Mouse (Mus musculus) midbrain, embryonic 11.5 days (tissue): Measurements from ENCODE around the gene Ror1. TPM values are rescaled to one million over a fixed set of nuclear protein-coding genes. Genes with fewer than 3 reads are reported as not detected.

ENCODE experiments used
- ATAC-seq: fragments of 200-750 bp; cut with Nextera tagmentation; 2 replicates; pipeline ENCODE4 v1.8.0; 2017; ENCODE audit warnings: moderate TSS enrichment, moderate library complexity; ENCODE audit not compliant: low FRiP score
- DNase-seq: peaks from one replicate; pipeline ENCODE4 v3.0.0; 2015; ENCODE audit warnings: low spot score; ENCODE audit errors: missing footprints
- H3K27ac ChIP-seq: fragments of 300-500 bp; sonication (generic); 2 replicates; pipeline ENCODE4 v1.5.1; 2014; ENCODE audit warnings: low read depth, low read length
- H3K27me3 ChIP-seq: fragments of 300-500 bp; sonication (generic); 2 replicates; pipeline ENCODE4 v1.6.1; 2014; ENCODE audit warnings: mild to moderate bottlenecking, low read length, moderate library complexity, mixed read lengths; ENCODE audit not compliant: control insufficient read depth, insufficient read depth
- H3K36me3 ChIP-seq: fragments of 300-500 bp; sonication (generic); 2 replicates; pipeline ENCODE4 v1.6.1; 2014; ENCODE audit warnings: mild to moderate bottlenecking, low read length, moderate library complexity, mixed read lengths; ENCODE audit not compliant: control insufficient read depth, insufficient read depth
- H3K4me1 ChIP-seq: fragments of 300-500 bp; sonication (generic); 2 replicates; pipeline ENCODE4 v1.6.1; 2014; ENCODE audit warnings: low read length; ENCODE audit not compliant: control insufficient read depth, insufficient read depth
- H3K4me2 ChIP-seq: fragments of 300-500 bp; sonication (generic); 2 replicates; pipeline ENCODE4 v1.6.1; 2014; ENCODE audit warnings: mild to moderate bottlenecking, moderate library complexity
- H3K4me3 ChIP-seq: fragments of 300-500 bp; sonication (generic); 2 replicates; pipeline ENCODE4 v1.5.1; 2014; ENCODE audit warnings: low read depth, low read length
- H3K9ac ChIP-seq: fragments of 300-500 bp; sonication (generic); 2 replicates; pipeline ENCODE4 v1.6.1; 2014; ENCODE audit warnings: low read length
- H3K9me3 ChIP-seq: fragments of 300-500 bp; sonication (generic); 2 replicates; pipeline ENCODE4 v1.6.1; 2016; ENCODE audit warnings: low read length; ENCODE audit not compliant: control insufficient read depth
- WGBS: fragments of 180-500 bp; shearing (Covaris S2); extraction: QIAGEN DNeasy Blood & Tissue Kit; methylation state at CpG from one replicate; pipeline ENCODE4 v1.1.7; 2014; 5-methylcytosine and 5-hydroxymethylcytosine counted together
- polyA plus RNA-seq: library from polyadenylated mRNA; unstranded; fragments of >200 nt; fragmentation: Nextera tagmentation; extraction: Ambion mirVana; gene quantifications from 2 replicates; pipeline ENCODE4 v1.2.1, GENCODE M21; 2014

Gene Ror1
- 4.8 TPM in 2 replicates for polyA plus RNA-seq

DNA sequence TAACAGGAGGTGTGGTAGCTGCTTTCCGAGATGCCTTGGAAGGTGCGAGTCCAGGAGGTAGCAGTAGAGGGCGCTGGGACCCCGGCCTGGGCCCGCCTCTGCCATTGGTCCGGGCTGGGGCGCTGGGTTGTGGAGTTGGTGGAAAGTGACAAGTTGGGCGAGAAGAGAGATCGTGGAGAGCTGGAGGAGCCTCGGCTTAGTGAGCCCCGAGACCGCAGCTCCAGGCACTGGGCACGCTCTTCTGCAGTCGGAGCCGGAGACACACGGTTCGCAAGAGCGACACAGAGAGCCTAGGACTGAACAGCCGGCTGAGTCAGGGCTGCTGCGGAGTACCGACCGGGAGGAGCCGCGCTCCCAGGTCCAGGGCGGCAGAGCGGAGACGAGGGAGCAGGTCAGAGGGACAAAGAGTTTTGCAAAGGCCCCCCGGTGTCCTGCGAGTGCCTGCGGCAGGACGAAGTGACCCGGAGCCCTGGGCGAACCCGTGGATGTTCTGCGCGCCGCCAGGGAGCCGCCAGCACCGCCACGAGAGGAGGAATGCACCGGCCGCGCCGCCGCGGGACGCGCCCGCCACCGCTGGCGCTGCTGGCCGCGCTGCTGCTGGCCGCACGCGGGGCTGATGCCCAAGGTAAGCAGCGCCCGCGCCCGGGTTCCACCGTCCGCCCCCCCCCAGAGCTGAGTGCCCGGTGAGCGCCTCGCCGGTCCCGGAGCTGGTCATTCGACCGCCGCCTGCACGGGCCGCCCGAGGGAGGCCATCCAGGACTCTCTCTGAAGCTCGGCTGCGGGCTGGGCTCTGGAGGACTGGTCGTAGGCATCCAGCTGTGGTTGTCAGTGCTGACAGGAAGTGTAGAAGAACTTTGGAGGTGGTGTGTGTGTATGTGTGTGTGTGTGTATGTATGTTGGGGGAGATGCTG, at the start of gene Ror1:
TSS of gene Ror1 (plus strand) at position 107 of the 911 bp plus-strand sequence.
- Histone ChIP-seq H3K9ac (peak within 1 kb of the TSS; percentile 76), H3K27me3 (peaks cover 8% of the 10 kb centered on the region), H3K4me3 (peak within 1 kb of the TSS; percentile 67), H3K9me3 (no peaks in the 10 kb centered on the region), H3K36me3 (no peaks in the 10 kb centered on the region), H3K27ac (peak within 1 kb of the TSS; percentile 40; the same call in 1 of the 2 replicates), H3K4me1 (peaks cover 5% of the 10 kb centered on the region; the same call in 1 of the 2 replicates), H3K4me2 (peak within 1 kb of the TSS; percentile 83)
- DNase-seq (peak; percentile 99), ATAC-seq (peak; percentile 92)
- 0% methylated on average over 68 of the region's 76 CpGs for WGBS

DNA sequence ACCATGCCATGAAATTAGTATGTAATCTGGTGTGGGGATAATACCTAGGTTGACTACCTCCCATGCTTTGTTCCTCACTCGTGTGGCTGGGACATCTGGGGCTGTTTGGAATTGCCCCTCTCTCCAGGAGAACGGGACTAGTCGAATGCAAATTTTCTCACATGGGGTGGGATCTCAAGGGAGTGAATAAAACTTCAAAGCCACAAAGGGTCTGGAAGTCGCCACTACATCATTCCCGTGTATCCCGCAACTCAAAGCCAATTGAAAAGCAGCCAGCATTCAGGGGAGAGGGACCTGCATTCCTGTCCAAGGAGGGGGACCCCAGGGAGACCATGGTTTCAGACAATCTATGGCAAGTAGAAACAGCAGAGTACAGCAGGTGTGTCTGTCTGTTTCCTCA, 48.5 kb upstream of the Ror1 start:
- Histone ChIP-seq H3K4me2 (no peak overlapping the region), H3K27me3 (0 out of 2 replicates have a peak, but pooled peaks cover 3% of the 10 kb centered on the region), H3K9me3 (no peaks in the 10 kb centered on the region), H3K4me1 (no peaks in the 10 kb centered on the region), H3K36me3 (no peaks in the 10 kb centered on the region), H3K4me3 (no peak overlapping the region), H3K9ac (no peak overlapping the region), H3K27ac (no peak overlapping the region)
- no peak for ATAC-seq
- DNase-seq = peak; percentile 26
- WGBS = 51% methylated on average over 6 of the region's 6 CpGs

DNA sequence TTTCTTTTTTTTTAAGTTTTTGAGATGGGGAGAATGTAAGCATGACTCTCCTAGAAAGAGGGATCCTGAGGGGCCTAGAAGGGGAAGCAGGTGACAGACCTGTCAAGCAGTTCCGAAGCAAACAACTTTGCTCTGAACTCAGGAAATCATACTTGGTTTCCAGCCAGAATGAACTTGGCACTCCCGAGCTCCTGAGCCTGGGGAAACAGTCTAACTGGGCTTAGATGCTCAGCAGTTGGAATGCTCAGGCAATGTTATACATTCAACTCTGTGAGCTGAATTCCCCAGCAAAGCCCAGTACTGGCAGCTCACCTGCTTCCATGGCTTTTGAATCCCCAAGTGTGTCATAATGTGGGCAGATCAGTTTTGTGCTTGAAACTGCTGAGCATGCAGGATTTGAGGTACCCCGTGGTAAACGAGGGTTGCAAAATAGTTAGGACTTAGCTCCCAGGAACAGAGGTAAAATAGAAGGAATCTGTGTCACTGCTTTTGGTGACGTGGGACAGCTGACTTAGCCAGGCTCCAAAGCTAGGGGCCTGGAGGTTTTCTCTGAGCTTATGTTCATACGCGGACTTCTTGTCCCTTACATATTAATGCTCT, 47.1 kb upstream of the Ror1 start:
- H3K27me3 ChIP-seq = 0 out of 2 replicates have a peak, but pooled peaks cover 3% of the 10 kb centered on the region
- no peaks in the 10 kb centered on the region for H3K4me1 ChIP-seq
- H3K27ac ChIP-seq = no peak overlapping the region
- 87% methylated on average over 7 of the region's 7 CpGs for WGBS
- ATAC-seq (no peak), DNase-seq (peak; percentile 73)
- no peaks in the 10 kb centered on the region for H3K9me3 ChIP-seq
- H3K36me3 ChIP-seq = no peaks in the 10 kb centered on the region
- H3K4me2 ChIP-seq = no peak overlapping the region
- no peak overlapping the region for H3K4me3 ChIP-seq
- H3K9ac ChIP-seq = no peak overlapping the region

DNA sequence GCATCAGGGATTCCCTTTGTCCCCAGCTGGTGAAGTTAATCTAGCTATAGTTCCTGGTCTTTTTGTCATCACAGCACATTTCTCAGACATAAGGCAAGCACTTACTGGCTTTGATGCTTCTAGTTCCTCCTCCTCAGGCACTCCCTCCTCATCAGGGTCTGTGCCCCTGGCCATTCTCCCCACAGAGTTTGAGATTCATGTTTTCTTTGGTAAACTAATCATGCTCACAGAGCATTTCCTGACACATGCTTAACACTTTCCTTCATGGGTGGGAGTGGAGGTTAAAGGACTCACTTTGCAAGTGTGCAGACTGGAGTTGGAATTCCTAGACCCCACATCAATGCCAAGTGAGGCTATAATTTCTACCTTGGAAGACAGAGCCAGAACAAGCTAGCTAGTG, 43.8 kb upstream of the Ror1 start:
- Histone ChIP-seq H3K36me3 (no peaks in the 10 kb centered on the region), H3K4me3 (no peak overlapping the region), H3K27ac (no peak overlapping the region), H3K27me3 (peaks cover 3% of the 10 kb centered on the region; the same call in 1 of the 2 replicates), H3K4me1 (no peaks in the 10 kb centered on the region), H3K4me2 (no peak overlapping the region), H3K9me3 (no peaks in the 10 kb centered on the region), H3K9ac (no peak overlapping the region)
- DNase-seq (peak; percentile 80), ATAC-seq (no peak)

DNA sequence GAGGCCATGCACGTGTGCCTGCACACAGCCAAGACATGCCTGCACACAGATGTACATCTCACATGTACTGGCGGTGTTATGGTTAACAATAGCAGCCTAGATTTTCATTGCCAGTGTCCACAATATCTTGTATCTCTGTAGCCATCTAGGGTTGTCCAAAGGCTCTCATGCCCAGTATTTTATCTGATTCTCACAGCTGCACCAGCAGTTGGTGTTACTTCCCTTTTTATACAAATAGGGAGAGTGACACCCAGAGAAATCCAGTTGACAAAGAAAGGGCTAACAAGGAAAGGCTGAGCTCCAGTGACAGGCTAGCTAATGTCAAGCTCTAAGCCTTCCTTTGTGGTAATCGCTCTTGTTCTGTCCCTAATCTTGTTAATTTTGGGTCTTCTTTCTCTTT, 43.3 kb upstream of the Ror1 start:
- DNase-seq (peak; percentile 83), ATAC-seq (no peak)
- 42% methylated on average over 3 of the region's 3 CpGs for WGBS
- no peak overlapping the region for H3K27ac ChIP-seq
- no peak overlapping the region for H3K4me3 ChIP-seq
- H3K4me2 ChIP-seq = no peak overlapping the region
- H3K9me3 ChIP-seq = no peaks in the 10 kb centered on the region
- H3K4me1 ChIP-seq = no peaks in the 10 kb centered on the region
- H3K9ac ChIP-seq = no peak overlapping the region
- peaks cover 3% of the 10 kb centered on the region; the same call in 1 of the 2 replicates for H3K27me3 ChIP-seq
- no peaks in the 10 kb centered on the region for H3K36me3 ChIP-seq

DNA sequence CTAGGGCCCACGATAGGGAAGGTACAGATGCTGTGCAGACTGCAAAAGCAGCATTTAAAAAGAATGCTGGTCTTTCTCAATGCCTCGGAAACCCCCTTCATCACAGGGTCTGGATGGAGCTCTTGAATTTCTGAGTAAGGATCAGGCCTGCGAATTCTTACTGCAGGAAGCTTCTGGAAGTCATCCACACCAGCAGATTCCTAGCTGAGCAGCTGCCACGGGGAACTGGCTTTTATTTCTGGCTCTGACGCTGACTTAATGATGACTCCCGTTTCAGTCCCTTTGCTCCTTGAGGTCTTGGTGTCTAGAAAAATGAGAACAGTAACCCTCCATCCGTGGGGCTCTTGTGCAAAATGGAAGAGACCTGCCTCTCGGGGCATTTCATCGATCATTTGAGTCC, 39.5 kb upstream of the Ror1 start:
- Histone ChIP-seq H3K9ac (no peak overlapping the region), H3K4me3 (no peak overlapping the region), H3K27ac (no peak overlapping the region), H3K36me3 (no peaks in the 10 kb centered on the region), H3K9me3 (no peaks in the 10 kb centered on the region), H3K4me1 (no peaks in the 10 kb centered on the region), H3K4me2 (no peak overlapping the region), H3K27me3 (no peaks in the 10 kb centered on the region; the same call in 1 of the 2 replicates)
- no peak for ATAC-seq
- WGBS = 67% methylated on average over 9 of the region's 9 CpGs
- peak; percentile 84 for DNase-seq

DNA sequence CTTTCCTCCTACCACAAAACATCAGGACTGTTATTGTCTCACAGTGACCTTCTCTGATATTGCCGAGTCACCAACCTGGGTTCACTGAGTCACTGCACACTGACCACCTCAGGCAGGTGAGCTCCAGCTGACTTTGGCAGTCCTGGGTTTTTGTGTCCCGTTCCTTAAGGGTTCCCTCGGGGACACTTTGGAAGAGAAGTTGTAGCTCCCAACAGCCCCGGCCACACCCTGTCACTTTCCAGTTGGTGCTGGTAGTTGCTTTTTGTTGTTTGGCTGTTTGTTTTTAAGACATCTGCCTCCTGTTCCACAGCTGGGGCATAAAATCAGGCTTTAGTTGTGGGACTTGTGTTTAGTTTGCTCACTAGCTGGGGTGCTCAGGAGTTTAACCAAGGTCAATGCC, 39.1 kb upstream of the Ror1 start:
- Histone ChIP-seq H3K27me3 (no peaks in the 10 kb centered on the region; the same call in 1 of the 2 replicates), H3K9me3 (no peaks in the 10 kb centered on the region), H3K4me3 (no peak overlapping the region), H3K4me2 (no peak overlapping the region), H3K4me1 (no peaks in the 10 kb centered on the region), H3K36me3 (no peaks in the 10 kb centered on the region), H3K27ac (no peak overlapping the region), H3K9ac (no peak overlapping the region)
- DNase-seq (peak; percentile 79), ATAC-seq (no peak)
- WGBS = 84% methylated on average over 4 of the region's 4 CpGs

DNA sequence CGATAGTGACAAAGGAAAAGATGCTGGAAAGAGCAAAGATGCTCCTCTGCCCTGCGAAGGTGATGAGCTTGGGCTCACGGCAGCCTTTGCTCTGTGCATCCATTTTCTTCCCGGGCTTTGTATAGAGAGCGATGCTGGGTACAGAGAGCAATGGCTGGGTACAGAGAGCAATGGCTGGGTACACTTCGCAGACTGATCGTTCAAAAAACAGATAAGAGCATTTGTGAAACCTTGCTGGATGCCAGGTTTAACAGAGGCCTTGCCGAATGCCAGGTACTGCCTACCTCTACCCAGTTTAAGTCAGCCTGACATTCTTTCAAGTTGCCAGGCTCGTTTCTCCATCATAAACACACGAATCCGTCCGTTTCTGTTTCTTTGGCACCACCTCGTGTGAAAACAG, 38.2 kb upstream of the Ror1 start:
- H3K27ac ChIP-seq = no peak overlapping the region
- no peak overlapping the region for H3K4me3 ChIP-seq
- H3K36me3 ChIP-seq = no peaks in the 10 kb centered on the region
- no peaks in the 10 kb centered on the region for H3K9me3 ChIP-seq
- no peaks in the 10 kb centered on the region; the same call in 1 of the 2 replicates for H3K27me3 ChIP-seq
- no peak overlapping the region for H3K9ac ChIP-seq
- no peak for ATAC-seq
- H3K4me1 ChIP-seq = no peaks in the 10 kb centered on the region
- no peak for DNase-seq
- no peak overlapping the region for H3K4me2 ChIP-seq
- WGBS = 90% methylated on average over 13 of the region's 13 CpGs

DNA sequence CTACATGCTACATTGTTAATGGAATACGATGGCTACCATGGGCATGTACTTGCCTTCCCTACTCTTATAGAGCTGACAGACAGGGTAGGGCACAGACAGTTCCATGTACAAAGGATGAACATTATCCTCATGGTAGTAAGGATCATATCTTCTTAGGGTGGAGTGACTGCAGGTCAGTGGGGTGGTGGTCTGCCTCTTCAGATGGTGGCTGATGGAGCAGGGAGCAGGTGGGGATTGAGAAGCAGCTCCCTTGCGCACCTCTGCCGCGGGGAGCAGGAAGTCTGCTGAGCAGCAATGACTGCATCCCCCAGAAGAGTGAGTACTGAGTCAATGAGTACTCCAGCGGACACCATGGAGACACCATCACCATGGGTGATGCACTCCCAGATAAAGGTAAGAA, 37.0 kb upstream of the Ror1 start:
- H3K27me3 ChIP-seq = no peaks in the 10 kb centered on the region; the same call in 1 of the 2 replicates
- 88% methylated on average over 5 of the region's 5 CpGs for WGBS
- no peaks in the 10 kb centered on the region for H3K9me3 ChIP-seq

More for the DNA sequence above, 37.0 kb upstream of the Ror1 start:
- DNase-seq = peak; percentile 74
- H3K9ac ChIP-seq = no peak overlapping the region
- H3K4me3 ChIP-seq = no peak overlapping the region
- no peak overlapping the region for H3K27ac ChIP-seq
- no peak overlapping the region for H3K4me2 ChIP-seq
- H3K36me3 ChIP-seq = no peaks in the 10 kb centered on the region
- no peak for ATAC-seq
- H3K4me1 ChIP-seq = no peaks in the 10 kb centered on the region
